Mouse (Mus musculus): ENCODE data around the gene Pola2. TPM values are rescaled to one million over a fixed set of nuclear protein-coding genes. Genes with fewer than 3 reads are reported as not detected.

The Pola2 gene
- polyA plus RNA-seq, 1 experiment: 32.7 TPM

- Histone ChIP-seq H3K4me3 (replicated peaks; ENCODE audit: extremely low read depth, low read depth, low read length) (no peak overlapping the region), H3K4me1 (ENCODE audit: control insufficient read depth, insufficient read depth, low read length) (peaks cover 2% of the 10 kb centered on the region; the same call in 1 of the 2 replicates)
- no peak for DNase-seq
- TF ChIP-seq POLR2A (IDR thresholded peaks at IDR 0.05; ENCODE audit: borderline replicate concordance, extremely low read depth, low read depth, low read length): no peak
- no peak for TF ChIP-seq CTCF (IDR thresholded peaks at IDR 0.05; ENCODE audit: insufficient read depth, low read length)
- 87% methylated on average over 10 of the region's 10 CpGs for WGBS
Measured at GRCm38 (mm10) chr19:5967664-5968063, 3.7 kb upstream of the Pola2 start.

DNA sequence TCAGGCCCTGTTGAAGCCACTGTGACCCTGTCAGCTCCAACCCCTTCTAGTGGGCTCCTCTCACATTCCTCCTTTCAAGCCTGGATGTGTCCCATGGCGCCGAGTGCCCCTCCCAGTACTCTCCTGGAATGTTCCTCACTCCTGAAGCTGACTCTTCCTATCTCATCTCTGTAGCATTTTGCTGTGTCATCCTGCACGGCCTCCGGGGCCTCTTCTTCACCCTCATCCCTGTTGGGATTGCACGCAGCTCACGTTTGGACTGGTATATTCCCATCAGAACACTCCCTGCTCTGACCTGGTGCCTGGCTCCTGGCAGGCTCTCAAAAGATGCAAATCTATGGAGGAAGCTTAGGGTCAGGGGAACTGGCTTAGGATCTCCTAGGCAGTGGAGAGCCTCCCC lies 2.8 kb upstream of the Pola2 start:
- peaks cover 2% of the 10 kb centered on the region; the same call in 1 of the 2 replicates for H3K4me1 ChIP-seq (ENCODE audit: control insufficient read depth, insufficient read depth, low read length)
- TF ChIP-seq POLR2A (IDR thresholded peaks at IDR 0.05; ENCODE audit: borderline replicate concordance, extremely low read depth, low read depth, low read length): no peak
- TF ChIP-seq CTCF (IDR thresholded peaks at IDR 0.05; ENCODE audit: insufficient read depth, low read length): no peak
- no peak for DNase-seq
- H3K4me3 ChIP-seq (replicated peaks; ENCODE audit: extremely low read depth, low read depth, low read length): no peak overlapping the region
- 71% methylated on average over 6 of the region's 6 CpGs for WGBS

DNA sequence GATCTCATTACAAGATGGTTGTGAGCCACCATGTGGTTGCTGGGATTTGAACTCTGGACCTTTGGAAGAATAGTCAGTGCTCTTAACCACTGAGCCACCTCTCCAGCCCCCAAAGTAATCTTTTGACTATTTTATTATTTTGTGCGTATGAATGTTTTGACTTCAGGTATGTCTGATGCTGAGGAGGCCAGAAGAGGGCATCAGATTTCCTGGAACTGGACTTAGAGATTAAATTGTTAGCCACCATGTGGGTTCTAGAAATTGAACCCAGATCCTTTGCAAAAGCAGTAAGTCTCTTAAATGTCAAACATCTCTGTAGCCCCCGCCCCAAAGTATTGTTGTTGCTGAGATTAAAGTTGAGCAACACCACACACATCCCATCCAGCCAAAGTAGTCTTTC lies 1.9 kb upstream of the Pola2 start:
- DNase-seq: no peak
- Histone ChIP-seq H3K4me3 (replicated peaks; ENCODE audit: extremely low read depth, low read depth, low read length) (no peak overlapping the region), H3K4me1 (ENCODE audit: control insufficient read depth, insufficient read depth, low read length) (peaks cover 2% of the 10 kb centered on the region; the same call in 1 of the 2 replicates)
- 97% methylated on average over 2 of the region's 2 CpGs for WGBS
- TF ChIP-seq CTCF (IDR thresholded peaks at IDR 0.05; ENCODE audit: insufficient read depth, low read length): no peak
- no peak for TF ChIP-seq POLR2A (IDR thresholded peaks at IDR 0.05; ENCODE audit: borderline replicate concordance, extremely low read depth, low read depth, low read length)

GRCm38 (mm10) chr19:5965280-5965679 lies 1.3 kb upstream of the Pola2 start:
- Histone ChIP-seq H3K4me1 (ENCODE audit: control insufficient read depth, insufficient read depth, low read length) (peaks cover 2% of the 10 kb centered on the region; the same call in 1 of the 2 replicates), H3K4me3 (replicated peaks; ENCODE audit: extremely low read depth, low read depth, low read length) (no peak overlapping the region)
- TF ChIP-seq POLR2A (IDR thresholded peaks at IDR 0.05; ENCODE audit: borderline replicate concordance, extremely low read depth, low read depth, low read length) (no peak), CTCF (IDR thresholded peaks at IDR 0.05; ENCODE audit: insufficient read depth, low read length) (peak; percentile 94)
- peak; percentile 64 for DNase-seq
- 13% methylated on average over 4 of the region's 4 CpGs for WGBS

DNA sequence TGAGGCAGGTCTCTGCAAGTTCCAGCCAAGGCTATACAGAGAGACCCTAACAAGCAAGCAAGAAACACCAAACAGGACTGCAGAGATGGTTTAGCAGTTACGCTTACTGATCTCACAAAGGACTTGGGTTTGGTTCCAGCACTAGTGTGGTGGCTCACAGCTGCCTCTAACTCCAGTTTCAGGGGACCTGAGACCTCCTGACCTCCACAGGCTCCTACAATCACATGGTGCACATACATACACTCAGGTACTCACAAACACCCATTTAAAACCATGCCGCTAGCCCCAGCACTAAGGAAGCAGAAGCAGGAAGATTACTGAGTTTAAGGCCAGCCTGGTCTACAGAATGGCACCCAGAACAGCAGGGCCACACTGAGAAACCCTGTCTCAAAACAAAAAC lies 802 bp upstream of the Pola2 start:
- H3K4me3 ChIP-seq (replicated peaks; ENCODE audit: extremely low read depth, low read depth, low read length): no peak overlapping the region
- peaks cover 2% of the 10 kb centered on the region; the same call in 1 of the 2 replicates for H3K4me1 ChIP-seq (ENCODE audit: control insufficient read depth, insufficient read depth, low read length)
- no peak for DNase-seq
- TF ChIP-seq CTCF (IDR thresholded peaks at IDR 0.05; ENCODE audit: insufficient read depth, low read length) (no peak), POLR2A (IDR thresholded peaks at IDR 0.05; ENCODE audit: borderline replicate concordance, extremely low read depth, low read depth, low read length) (no peak)
- WGBS: 90% methylated on average over 2 of the region's 2 CpGs

DNA sequence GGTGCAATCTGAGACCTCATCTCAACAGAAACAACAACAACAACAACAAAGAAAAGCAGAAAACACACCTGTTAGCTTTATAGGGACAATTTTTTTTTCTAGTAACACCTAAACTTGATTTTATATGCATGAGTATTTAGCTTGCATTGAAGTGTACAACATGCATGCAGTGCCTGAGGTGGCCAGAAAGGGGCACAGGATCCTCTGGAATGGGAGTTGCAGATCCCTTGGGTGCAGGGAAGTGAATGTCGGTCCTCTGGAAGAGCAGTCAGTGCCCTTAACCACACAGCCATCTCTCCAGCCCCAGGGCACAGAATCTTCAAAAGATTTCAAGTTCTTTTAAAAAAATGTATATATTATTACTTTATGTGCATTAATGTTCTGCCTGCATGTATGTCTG lies 1.4 kb downstream of the Pola2 start:
- TF ChIP-seq CTCF (IDR thresholded peaks at IDR 0.05; ENCODE audit: insufficient read depth, low read length) (no peak), POLR2A (IDR thresholded peaks at IDR 0.05; ENCODE audit: borderline replicate concordance, extremely low read depth, low read depth, low read length) (no peak)

GRCm38 (mm10) chr19:5957371-5957770 lies 6.6 kb downstream of the Pola2 start:
- WGBS: 87% methylated on average over 5 of the region's 5 CpGs
- TF ChIP-seq CTCF (IDR thresholded peaks at IDR 0.05; ENCODE audit: insufficient read depth, low read length) (no peak), POLR2A (IDR thresholded peaks at IDR 0.05; ENCODE audit: borderline replicate concordance, extremely low read depth, low read depth, low read length) (no peak)
- no peak for DNase-seq
- Histone ChIP-seq H3K4me3 (replicated peaks; ENCODE audit: extremely low read depth, low read depth, low read length) (no peak overlapping the region), H3K4me1 (ENCODE audit: control insufficient read depth, insufficient read depth, low read length) (peaks cover 12% of the 10 kb centered on the region)

More for the DNA sequence above, 1.4 kb downstream of the Pola2 start:
- 13% methylated on average over 1 of the region's 1 CpGs for WGBS
- DNase-seq: no peak
- Histone ChIP-seq H3K4me1 (ENCODE audit: control insufficient read depth, insufficient read depth, low read length) (peaks cover 2% of the 10 kb centered on the region; the same call in 1 of the 2 replicates), H3K4me3 (replicated peaks; ENCODE audit: extremely low read depth, low read depth, low read length) (no peak overlapping the region)

DNA sequence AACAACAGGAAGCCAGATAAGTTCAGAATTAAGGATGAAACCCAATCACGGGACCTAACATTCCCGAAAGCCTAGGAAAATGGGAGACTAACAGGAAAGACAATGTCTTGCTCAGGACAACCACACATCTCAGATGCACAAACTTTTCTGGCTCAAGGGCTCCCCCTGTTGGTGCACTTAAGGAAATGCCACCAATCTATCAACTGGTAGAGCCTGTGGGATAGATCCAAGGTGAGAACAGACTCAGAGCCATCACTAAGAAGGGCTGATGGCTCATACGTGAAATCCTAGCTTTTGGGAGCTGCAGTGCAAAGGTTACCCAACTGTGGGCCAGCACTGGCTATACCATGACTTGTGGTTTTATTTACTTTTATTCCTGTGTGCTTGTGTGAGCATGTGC lies 7.3 kb downstream of the Pola2 start:
- no peak for TF ChIP-seq POLR2A (IDR thresholded peaks at IDR 0.05; ENCODE audit: borderline replicate concordance, extremely low read depth, low read depth, low read length)
- TF ChIP-seq CTCF (IDR thresholded peaks at IDR 0.05; ENCODE audit: insufficient read depth, low read length): peak; percentile 59
- 9% methylated on average over 3 of the region's 3 CpGs for WGBS
- H3K4me3 ChIP-seq (replicated peaks; ENCODE audit: extremely low read depth, low read depth, low read length): no peak overlapping the region

DNA sequence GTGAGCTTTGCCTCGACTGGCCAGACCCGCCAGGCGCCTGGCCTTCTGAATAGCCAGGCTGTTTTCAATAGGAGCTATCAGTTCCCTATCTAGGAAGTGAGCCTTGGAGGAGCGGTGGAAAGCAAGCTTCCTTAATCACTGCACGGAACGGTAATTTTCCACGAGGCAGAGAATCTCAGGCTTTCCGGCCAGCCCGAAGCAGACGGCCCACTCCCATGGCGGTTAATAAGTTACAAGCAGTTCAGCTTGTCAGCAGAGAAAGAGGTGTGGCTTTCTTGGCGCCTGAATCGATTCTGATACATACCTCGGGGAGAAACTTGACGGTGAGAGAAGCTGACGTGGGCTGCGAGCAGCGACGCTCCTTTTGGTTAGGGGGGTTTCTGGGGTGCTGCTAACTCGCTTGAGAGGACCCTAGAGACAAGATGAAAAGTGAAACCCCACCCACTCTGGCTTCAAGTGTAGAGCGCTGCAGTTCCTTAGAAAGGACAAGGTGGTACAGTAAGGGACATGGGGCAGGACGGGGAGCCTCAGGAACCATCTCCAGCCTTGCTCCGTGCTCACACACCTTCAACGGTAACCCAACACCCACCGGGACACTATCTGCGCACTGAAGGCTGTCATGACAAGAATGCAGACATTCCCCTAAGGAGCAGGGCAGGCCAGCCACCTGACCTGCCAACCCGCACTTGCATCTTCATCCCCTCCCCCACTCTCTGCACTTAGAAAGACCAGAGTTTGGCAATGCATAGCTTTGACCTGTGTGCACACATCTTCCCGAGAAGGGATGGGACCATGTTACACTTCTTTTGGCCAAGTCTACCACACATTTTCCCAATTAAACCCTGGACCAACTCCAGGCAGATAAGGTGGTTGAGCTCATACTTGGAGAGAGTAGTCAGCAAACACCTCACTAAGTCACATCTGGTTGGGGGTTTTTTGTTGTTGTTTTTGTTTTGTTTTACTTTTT lies 8.0 kb downstream of the Pola2 start:
- WGBS: 51% methylated on average over 28 of the region's 28 CpGs
- peaks cover 18% of the 10 kb centered on the region for H3K4me1 ChIP-seq (ENCODE audit: control insufficient read depth, insufficient read depth, low read length)
- TF ChIP-seq CTCF (IDR thresholded peaks at IDR 0.05; ENCODE audit: insufficient read depth, low read length) (no peak), POLR2A (IDR thresholded peaks at IDR 0.05; ENCODE audit: borderline replicate concordance, extremely low read depth, low read depth, low read length) (no peak)
- peak; percentile 38 for DNase-seq
- H3K4me3 ChIP-seq (replicated peaks; ENCODE audit: extremely low read depth, low read depth, low read length): peak overlapping the region; percentile 40

More for the DNA sequence above, 7.3 kb downstream of the Pola2 start:
- H3K4me1 ChIP-seq (ENCODE audit: control insufficient read depth, insufficient read depth, low read length): peaks cover 14% of the 10 kb centered on the region
- DNase-seq: peak; percentile 84

Measured in lung, adult 2 months (tissue).